Mouse (Mus musculus) liver, adult 2 months (tissue): ENCODE data around the gene Ptpn21.

Experiments used
- CTCF ChIP-seq: fragments of 200-500 bp; IDR thresholded peaks from 2 replicates; pipeline ENCODE4 v1.5.1; 2011; ENCODE audit warnings: low read depth, low read length, control low read depth
- POLR2A ChIP-seq: fragments of 200-500 bp; IDR thresholded peaks from 2 replicates; pipeline ENCODE4 v1.6.1; 2011; ENCODE audit warnings: low read length, control low read depth; ENCODE audit not compliant: insufficient read depth; ENCODE audit errors: extremely low read depth

GRCm38 (mm10) chr12:98701564-98701963 is 35.6 kb downstream of the Ptpn21 start:
- no peak for TF ChIP-seq CTCF
- TF ChIP-seq POLR2A = no peak
